Comparison of ENCODE assay signal across 8 mouse cellular contexts in genomic region chr2:172346933-172347611, GRCm38 (mm10). TPM values are rescaled to one million over a fixed set of nuclear protein-coding genes. Genes with fewer than 3 reads are reported as not detected.
A peak's percentile ranks its signal among the peaks of the same experiment; 100 is the strongest.
DNase-seq lines count a peak whose midpoint lies in the region; ATAC-seq and TF ChIP-seq lines count a peak whose summit lies in the region.

No protein-coding gene starts in this region.

- H3K9me3 ChIP-seq in heart, embryonic 10.5 days = 0 out of 2 replicates have a peak, but pooled peaks cover 3% of the 10 kb centered on the region
- no peaks in the 10 kb centered on the region for H3K9me3 ChIP-seq in hindbrain, embryonic 11.5 days (ENCODE audit: control insufficient read depth, low read length)
- H3K9me3 ChIP-seq in midbrain, embryonic 12.5 days = no peaks in the 10 kb centered on the region

- DNase-seq in heart, embryonic 10.5 days (ENCODE audit: low spot score) = peak; percentile 95
- DNase-seq in heart, postnatal 25 days (ENCODE audit: low spot score) = no peak
- DNase-seq in hindbrain, embryonic 11.5 days (ENCODE audit: low spot score) = no peak
- no peak for DNase-seq in urinary bladder, postnatal 25 days (ENCODE audit: low spot score)
- DNase-seq in kidney, adult 9 months = no peak
- no peak for DNase-seq in T-cell, adult 2 months (ENCODE audit: low spot score)

- ATAC-seq in hindbrain, embryonic 11.5 days (ENCODE audit: low FRiP score) = no peak
- no peak for ATAC-seq in midbrain, embryonic 12.5 days (ENCODE audit: low FRiP score, low read depth)

- peaks cover 52% of the 10 kb centered on the region for H3K4me1 ChIP-seq in heart, embryonic 10.5 days
- peaks cover 3% of the 10 kb centered on the region for H3K4me1 ChIP-seq in bone marrow, adult 2 months (ENCODE audit: control insufficient read depth, insufficient read depth, low read length)
- 0 out of 2 replicates have a peak, but pooled peaks cover 2% of the 10 kb centered on the region for H3K4me1 ChIP-seq in hindbrain, embryonic 11.5 days (replicated peaks; ENCODE audit: control insufficient read depth, insufficient read depth, low read length)
- peaks cover 21% of the 10 kb centered on the region for H3K4me1 ChIP-seq in midbrain, embryonic 12.5 days

- H3K36me3 ChIP-seq in heart, embryonic 10.5 days = no peaks in the 10 kb centered on the region
- no peaks in the 10 kb centered on the region for H3K36me3 ChIP-seq in hindbrain, embryonic 11.5 days (ENCODE audit: control insufficient read depth, insufficient read depth, low read length)
- H3K36me3 ChIP-seq in midbrain, embryonic 12.5 days = no peaks in the 10 kb centered on the region

- no peak for TF ChIP-seq POLR2A in bone marrow, adult 2 months (IDR thresholded peaks at IDR 0.05; ENCODE audit: borderline replicate concordance, control insufficient read depth, low read depth, low read length)

- TF ChIP-seq CTCF in bone marrow, adult 2 months (IDR thresholded peaks at IDR 0.05; ENCODE audit: control insufficient read depth, insufficient read depth, low read length) = no peak

- intact Hi-C loops in heart, postnatal 25 days (cut with DNase I) = loop anchor here (2.0 kb wide), 2 partner anchors 22 to 94 kb away; partner anchors contain the start of gene Rtf2

- peak overlapping the region; percentile 97 for H3K4me2 ChIP-seq in hindbrain, embryonic 11.5 days (replicated peaks; ENCODE audit: low read depth, low read length)
- peak overlapping the region; percentile 93 for H3K4me2 ChIP-seq in midbrain, embryonic 12.5 days (replicated peaks)

- H3K9ac ChIP-seq in hindbrain, embryonic 11.5 days (ENCODE audit: low read depth, low read length) = no peak overlapping the region; the same call in 1 of the 2 replicates
- H3K9ac ChIP-seq in midbrain, embryonic 12.5 days (replicated peaks) = no peak overlapping the region

- H3K27me3 ChIP-seq in heart, embryonic 10.5 days (ENCODE audit: insufficient read depth, poor library complexity, severe bottlenecking) = no peaks in the 10 kb centered on the region
- H3K27me3 ChIP-seq in hindbrain, embryonic 11.5 days (ENCODE audit: control insufficient read depth, insufficient read depth, low read length) = no peaks in the 10 kb centered on the region
- H3K27me3 ChIP-seq in midbrain, embryonic 12.5 days = no peaks in the 10 kb centered on the region; the same call in 1 of the 2 replicates

- peak overlapping the region; percentile 84 for H3K4me3 ChIP-seq in heart, embryonic 10.5 days
- H3K4me3 ChIP-seq in bone marrow, adult 2 months (replicated peaks; ENCODE audit: control insufficient read depth, low read depth, low read length) = peak overlapping the region; percentile 83
- peak overlapping the region; percentile 66 for H3K4me3 ChIP-seq in hindbrain, embryonic 11.5 days (ENCODE audit: low read depth, low read length)
- H3K4me3 ChIP-seq in midbrain, embryonic 12.5 days = peak overlapping the region; percentile 65; the same call in 1 of the 2 replicates

- 42% methylated on average over 8 of the region's 8 CpGs for WGBS in heart, embryonic 10.5 days
- 79% methylated on average over 8 of the region's 8 CpGs for WGBS in bone marrow, adult 2 months
- 64% methylated on average over 8 of the region's 8 CpGs for WGBS in hindbrain, embryonic 11.5 days
- 72% methylated on average over 8 of the region's 8 CpGs for WGBS in midbrain, embryonic 12.5 days

- peak overlapping the region; percentile 86; the same call in 1 of the 2 replicates for H3K27ac ChIP-seq in heart, embryonic 10.5 days
- H3K27ac ChIP-seq in bone marrow, adult 2 months (ENCODE audit: control insufficient read depth, insufficient read depth, low read depth, low read length, poor library complexity) = peak overlapping the region; percentile 87
- 0 out of 2 replicates have a peak overlapping the region, but pooled peaks have one; percentile 14 for H3K27ac ChIP-seq in hindbrain, embryonic 11.5 days (ENCODE audit: low read depth, low read length)
- peak overlapping the region; percentile 56; the same call in 1 of the 2 replicates for H3K27ac ChIP-seq in midbrain, embryonic 12.5 days (replicated peaks)

RNA-seq across cellular contexts. Expression of gene Fam210b, which starts 1.7 kb away (rescaled TPM):
- polyA plus RNA-seq in heart, embryonic 10.5 days (2016; fragmentation: Nextera tagmentation; extraction: Ambion mirVana) = 23.3 and 24.9 TPM in 2 replicates
- 1 to 10 TPM; 6.1 to 6.5 TPM for total RNA-seq in heart, postnatal 25 days (2021)
- 31.2 and 39.6 TPM in 2 replicates for polyA plus RNA-seq in bone marrow, adult 2 months (2011; ENCODE audit: insufficient read depth, insufficient read length, low replicate concordance, missing spikeins)
- polyA plus RNA-seq in hindbrain, embryonic 11.5 days (2014; fragmentation: Nextera tagmentation; extraction: Ambion mirVana) = 27.6 TPM in 2 replicates
- 25.8 and 32.6 TPM in 2 replicates for polyA plus RNA-seq in midbrain, embryonic 12.5 days (2016; fragmentation: Nextera tagmentation; extraction: Ambion mirVana)

RNA-seq across cellular contexts. Expression of gene Aurka, which starts 23.3 kb away (rescaled TPM):
- 138 and 163 TPM in 2 replicates for polyA plus RNA-seq in heart, embryonic 10.5 days (2016; fragmentation: Nextera tagmentation; extraction: Ambion mirVana)
- under 1 TPM; 0.83 to 0.89 TPM for total RNA-seq in heart, postnatal 25 days (2021)
- 54.7 and 60.7 TPM in 2 replicates for polyA plus RNA-seq in bone marrow, adult 2 months (2011; ENCODE audit: insufficient read depth, insufficient read length, low replicate concordance, missing spikeins)
- 142 and 144 TPM in 2 replicates for polyA plus RNA-seq in hindbrain, embryonic 11.5 days (2014; fragmentation: Nextera tagmentation; extraction: Ambion mirVana)
- polyA plus RNA-seq in midbrain, embryonic 12.5 days (2016; fragmentation: Nextera tagmentation; extraction: Ambion mirVana) = 101 and 111 TPM in 2 replicates

RNA-seq across cellular contexts. Expression of gene Cstf1, which starts 23.4 kb away (rescaled TPM):
- 44.1 and 48.3 TPM in 2 replicates for polyA plus RNA-seq in heart, embryonic 10.5 days (2016; fragmentation: Nextera tagmentation; extraction: Ambion mirVana)
- total RNA-seq in heart, postnatal 25 days (2021) = 10 to 100 TPM; 15.7 to 16.8 TPM
- polyA plus RNA-seq in bone marrow, adult 2 months (2011; ENCODE audit: insufficient read depth, insufficient read length, low replicate concordance, missing spikeins) = 8.9 and 15.8 TPM in 2 replicates
- polyA plus RNA-seq in hindbrain, embryonic 11.5 days (2014; fragmentation: Nextera tagmentation; extraction: Ambion mirVana) = 44.7 and 44.9 TPM in 2 replicates
- polyA plus RNA-seq in midbrain, embryonic 12.5 days (2016; fragmentation: Nextera tagmentation; extraction: Ambion mirVana) = 38.8 and 45.0 TPM in 2 replicates

RNA-seq across cellular contexts. Expression of gene Cass4, which starts 46.5 kb away (rescaled TPM):
- 0.20 and 0.30 TPM in 2 replicates for polyA plus RNA-seq in heart, embryonic 10.5 days (2016; fragmentation: Nextera tagmentation; extraction: Ambion mirVana)
- under 1 TPM; 0.45 to 0.47 TPM for total RNA-seq in heart, postnatal 25 days (2021)
- polyA plus RNA-seq in bone marrow, adult 2 months (2011; ENCODE audit: insufficient read depth, insufficient read length, low replicate concordance, missing spikeins) = 2.4 and 6.6 TPM in 2 replicates
- 0.12 and 0.40 TPM in 2 replicates for polyA plus RNA-seq in hindbrain, embryonic 11.5 days (2014; fragmentation: Nextera tagmentation; extraction: Ambion mirVana)
- 0.30 and 0.31 TPM in 2 replicates for polyA plus RNA-seq in midbrain, embryonic 12.5 days (2016; fragmentation: Nextera tagmentation; extraction: Ambion mirVana)

Comparison
In these comparisons a context has a peak if more than half of its experiments do, and no peak if none do; other contexts are left out.
1. H3K27ac ChIP-seq: peak in every context shown above with its lines; median percentile 87 in bone marrow, adult 2 months; 86 in heart, embryonic 10.5 days; 56 in midbrain, embryonic 12.5 days; 14 in hindbrain, embryonic 11.5 days.